Mouse (Mus musculus): ENCODE results near the gene Rnf208. TPM values are rescaled to one million over a fixed set of nuclear protein-coding genes. Genes with fewer than 3 reads are reported as not detected.

Rnf208 gene
- polyA plus RNA-seq (2014; fragmentation: Illumina TruSeq; extraction: RNeasy Lipid Tissue Mini Kit (QIAGEN cat#74804); ENCODE audit: low read depth, low replicate concordance) = not detected

GRCm38 (mm10) chr2:25242101-25242506 lies at the start of gene Rnf208, which contains the start of gene Cysrt1:
Gene Rnf208, plus strand, starts transcription at chr2:25242255.
Gene Cysrt1, minus strand, starts transcription at chr2:25242452.

GRCm38 (mm10) chr2:25196172-25196954 lies 45.7 kb upstream of the Rnf208 start, which contains the start of gene Tor4a:
Gene Tor4a, minus strand, starts transcription at chr2:25196886.

GRCm38 (mm10) chr2:25211121-25211670 lies 30.9 kb upstream of the Rnf208 start, which contains the start of gene Nelfb:
Gene Nelfb, minus strand, starts transcription at chr2:25211489.

GRCm38 (mm10) chr2:25214444-25214843 lies 27.6 kb upstream of the Rnf208 start, which contains the start of gene Stpg3:
Gene Stpg3, minus strand, starts transcription at chr2:25214637.

GRCm38 (mm10) chr2:25218445-25218844 lies 23.6 kb upstream of the Rnf208 start, which contains the start of gene Fam166a:
Gene Fam166a, plus strand, starts transcription at chr2:25218745.

GRCm38 (mm10) chr2:25224492-25224765 lies 17.6 kb upstream of the Rnf208 start, which contains the start of gene Tubb4b:
Gene Tubb4b, minus strand, starts transcription at chr2:25224702.

GRCm38 (mm10) chr2:25234050-25234449 lies 8.0 kb upstream of the Rnf208 start, which contains the start of gene Slc34a3:
Gene Slc34a3, minus strand, starts transcription at chr2:25234364.

GRCm38 (mm10) chr2:25236614-25237013 lies 5.4 kb upstream of the Rnf208 start, which contains the start of gene Rnf224:
Gene Rnf224, minus strand, starts transcription at chr2:25236787.

GRCm38 (mm10) chr2:25246183-25247072 lies 4.4 kb downstream of the Rnf208 start, which contains the start of gene AL732309.1:
Gene AL732309.1, minus strand, starts transcription at chr2:25246863.

GRCm38 (mm10) chr2:25255284-25255779 lies 13.3 kb downstream of the Rnf208 start, which contains the start of gene Tmem203:
Gene Tmem203, plus strand, starts transcription at chr2:25255439.

GRCm38 (mm10) chr2:25262291-25262767 lies 20.3 kb downstream of the Rnf208 start, which contains the start of gene Tprn:
Gene Tprn, plus strand, starts transcription at chr2:25262618.

GRCm38 (mm10) chr2:25271827-25272511 lies 29.9 kb downstream of the Rnf208 start, which contains the start of the genes Ssna1 and Anapc2:
Gene Ssna1, minus strand, starts transcription at chr2:25272438.
Gene Anapc2, plus strand, starts transcription at chr2:25272478.

GRCm38 (mm10) chr2:25287927-25288649 lies 46.0 kb downstream of the Rnf208 start, which contains the start of gene Tmem210:
Gene Tmem210, plus strand, starts transcription at chr2:25288145.

GRCm38 (mm10) chr2:25289651-25290050 lies 47.6 kb downstream of the Rnf208 start, which contains the start of gene Lrrc26:
Gene Lrrc26, plus strand, starts transcription at chr2:25289915.

Other genes starting within 250 kb of the Rnf208 start
- 27.4 TPM for gene Nsmf, start 187.9 kb upstream of the Rnf208 start, polyA plus RNA-seq (2014; fragmentation: Illumina TruSeq; extraction: RNeasy Lipid Tissue Mini Kit (QIAGEN cat#74804); ENCODE audit: low read depth, low replicate concordance)
- gene Entpd8, start 162.0 kb upstream of the Rnf208 start, polyA plus RNA-seq (2014; fragmentation: Illumina TruSeq; extraction: RNeasy Lipid Tissue Mini Kit (QIAGEN cat#74804); ENCODE audit: low read depth, low replicate concordance) = not detected
- not detected for gene Noxa1, start 147.1 kb upstream of the Rnf208 start, polyA plus RNA-seq (2014; fragmentation: Illumina TruSeq; extraction: RNeasy Lipid Tissue Mini Kit (QIAGEN cat#74804); ENCODE audit: low read depth, low replicate concordance)
- 9.5 TPM for gene Nrarp, start 61.5 kb upstream of the Rnf208 start, polyA plus RNA-seq (2014; fragmentation: Illumina TruSeq; extraction: RNeasy Lipid Tissue Mini Kit (QIAGEN cat#74804); ENCODE audit: low read depth, low replicate concordance)
- 4.8 TPM for gene Tor4a, start 45.4 kb upstream of the Rnf208 start, polyA plus RNA-seq (2014; fragmentation: Illumina TruSeq; extraction: RNeasy Lipid Tissue Mini Kit (QIAGEN cat#74804); ENCODE audit: low read depth, low replicate concordance)
- gene Nelfb, start 30.8 kb upstream of the Rnf208 start, polyA plus RNA-seq (2014; fragmentation: Illumina TruSeq; extraction: RNeasy Lipid Tissue Mini Kit (QIAGEN cat#74804); ENCODE audit: low read depth, low replicate concordance) = 34.5 TPM
- gene Stpg3, start 27.6 kb upstream of the Rnf208 start, polyA plus RNA-seq (2014; fragmentation: Illumina TruSeq; extraction: RNeasy Lipid Tissue Mini Kit (QIAGEN cat#74804); ENCODE audit: low read depth, low replicate concordance) = not detected
- gene Fam166a, start 23.5 kb upstream of the Rnf208 start, polyA plus RNA-seq (2014; fragmentation: Illumina TruSeq; extraction: RNeasy Lipid Tissue Mini Kit (QIAGEN cat#74804); ENCODE audit: low read depth, low replicate concordance) = not detected
- 275 TPM for gene Tubb4b, start 17.6 kb upstream of the Rnf208 start, polyA plus RNA-seq (2014; fragmentation: Illumina TruSeq; extraction: RNeasy Lipid Tissue Mini Kit (QIAGEN cat#74804); ENCODE audit: low read depth, low replicate concordance)
- gene Slc34a3, start 7.9 kb upstream of the Rnf208 start, polyA plus RNA-seq (2014; fragmentation: Illumina TruSeq; extraction: RNeasy Lipid Tissue Mini Kit (QIAGEN cat#74804); ENCODE audit: low read depth, low replicate concordance) = not detected
- gene Rnf224, start 5.5 kb upstream of the Rnf208 start, polyA plus RNA-seq (2014; fragmentation: Illumina TruSeq; extraction: RNeasy Lipid Tissue Mini Kit (QIAGEN cat#74804); ENCODE audit: low read depth, low replicate concordance) = not detected
- gene Cysrt1, start 197 bp downstream of the Rnf208 start, polyA plus RNA-seq (2014; fragmentation: Illumina TruSeq; extraction: RNeasy Lipid Tissue Mini Kit (QIAGEN cat#74804); ENCODE audit: low read depth, low replicate concordance) = not detected
- 6.4 TPM for gene AL732309.1, start 4.6 kb downstream of the Rnf208 start, polyA plus RNA-seq (2014; fragmentation: Illumina TruSeq; extraction: RNeasy Lipid Tissue Mini Kit (QIAGEN cat#74804); ENCODE audit: low read depth, low replicate concordance)
- gene Tmem203, start 13.2 kb downstream of the Rnf208 start, polyA plus RNA-seq (2014; fragmentation: Illumina TruSeq; extraction: RNeasy Lipid Tissue Mini Kit (QIAGEN cat#74804); ENCODE audit: low read depth, low replicate concordance) = 9.8 TPM
- gene Tprn, start 20.4 kb downstream of the Rnf208 start, polyA plus RNA-seq (2014; fragmentation: Illumina TruSeq; extraction: RNeasy Lipid Tissue Mini Kit (QIAGEN cat#74804); ENCODE audit: low read depth, low replicate concordance) = 3.3 TPM
- gene Ssna1, start 30.2 kb downstream of the Rnf208 start, polyA plus RNA-seq (2014; fragmentation: Illumina TruSeq; extraction: RNeasy Lipid Tissue Mini Kit (QIAGEN cat#74804); ENCODE audit: low read depth, low replicate concordance) = 49.1 TPM
- gene Anapc2, start 30.2 kb downstream of the Rnf208 start, polyA plus RNA-seq (2014; fragmentation: Illumina TruSeq; extraction: RNeasy Lipid Tissue Mini Kit (QIAGEN cat#74804); ENCODE audit: low read depth, low replicate concordance) = 42.7 TPM
- not detected for gene Tmem210, start 45.9 kb downstream of the Rnf208 start, polyA plus RNA-seq (2014; fragmentation: Illumina TruSeq; extraction: RNeasy Lipid Tissue Mini Kit (QIAGEN cat#74804); ENCODE audit: low read depth, low replicate concordance)
- gene Lrrc26, start 47.7 kb downstream of the Rnf208 start, polyA plus RNA-seq (2014; fragmentation: Illumina TruSeq; extraction: RNeasy Lipid Tissue Mini Kit (QIAGEN cat#74804); ENCODE audit: low read depth, low replicate concordance) = not detected
- not detected for gene Grin1, start 76.9 kb downstream of the Rnf208 start, polyA plus RNA-seq (2014; fragmentation: Illumina TruSeq; extraction: RNeasy Lipid Tissue Mini Kit (QIAGEN cat#74804); ENCODE audit: low read depth, low replicate concordance)
- 21.4 TPM for gene Man1b1, start 90.1 kb downstream of the Rnf208 start, polyA plus RNA-seq (2014; fragmentation: Illumina TruSeq; extraction: RNeasy Lipid Tissue Mini Kit (QIAGEN cat#74804); ENCODE audit: low read depth, low replicate concordance)
- gene Dpp7, start 114.1 kb downstream of the Rnf208 start, polyA plus RNA-seq (2014; fragmentation: Illumina TruSeq; extraction: RNeasy Lipid Tissue Mini Kit (QIAGEN cat#74804); ENCODE audit: low read depth, low replicate concordance) = 6.7 TPM
- gene Uap1l1, start 123.4 kb downstream of the Rnf208 start, polyA plus RNA-seq (2014; fragmentation: Illumina TruSeq; extraction: RNeasy Lipid Tissue Mini Kit (QIAGEN cat#74804); ENCODE audit: low read depth, low replicate concordance) = 8.8 TPM
- not detected for gene Sapcd2, start 130.1 kb downstream of the Rnf208 start, polyA plus RNA-seq (2014; fragmentation: Illumina TruSeq; extraction: RNeasy Lipid Tissue Mini Kit (QIAGEN cat#74804); ENCODE audit: low read depth, low replicate concordance)
- gene Entpd2, start 153.6 kb downstream of the Rnf208 start, polyA plus RNA-seq (2014; fragmentation: Illumina TruSeq; extraction: RNeasy Lipid Tissue Mini Kit (QIAGEN cat#74804); ENCODE audit: low read depth, low replicate concordance) = 16.2 TPM
- 36.7 TPM for gene Npdc1, start 157.1 kb downstream of the Rnf208 start, polyA plus RNA-seq (2014; fragmentation: Illumina TruSeq; extraction: RNeasy Lipid Tissue Mini Kit (QIAGEN cat#74804); ENCODE audit: low read depth, low replicate concordance)
- gene Fut7, start 181.0 kb downstream of the Rnf208 start, polyA plus RNA-seq (2014; fragmentation: Illumina TruSeq; extraction: RNeasy Lipid Tissue Mini Kit (QIAGEN cat#74804); ENCODE audit: low read depth, low replicate concordance) = not detected
- 33.3 TPM for gene Abca2, start 186.4 kb downstream of the Rnf208 start, polyA plus RNA-seq (2014; fragmentation: Illumina TruSeq; extraction: RNeasy Lipid Tissue Mini Kit (QIAGEN cat#74804); ENCODE audit: low read depth, low replicate concordance)
- gene Clic3, start 214.6 kb downstream of the Rnf208 start, polyA plus RNA-seq (2014; fragmentation: Illumina TruSeq; extraction: RNeasy Lipid Tissue Mini Kit (QIAGEN cat#74804); ENCODE audit: low read depth, low replicate concordance) = 1.3 TPM
- gene Paxx, start 218.8 kb downstream of the Rnf208 start, polyA plus RNA-seq (2014; fragmentation: Illumina TruSeq; extraction: RNeasy Lipid Tissue Mini Kit (QIAGEN cat#74804); ENCODE audit: low read depth, low replicate concordance) = 27.9 TPM
- gene Ptgds, start 227.8 kb downstream of the Rnf208 start, polyA plus RNA-seq (2014; fragmentation: Illumina TruSeq; extraction: RNeasy Lipid Tissue Mini Kit (QIAGEN cat#74804); ENCODE audit: low read depth, low replicate concordance) = 1,706 TPM

Data from heart, adult 10 weeks (tissue).